Comparison of ENCODE assay signal across 8 mouse cellular contexts in genomic region chr19:46484518-46484917, GRCm38 (mm10). TPM values are rescaled to one million over a fixed set of nuclear protein-coding genes. Genes with fewer than 3 reads are reported as not detected.
DNase-seq lines count a peak whose midpoint lies in the region; ATAC-seq and TF ChIP-seq lines count a peak whose summit lies in the region.

No protein-coding gene starts in this region.

- H3K4me3 ChIP-seq in forebrain, embryonic 15.5 days: no peak overlapping the region
- H3K4me3 ChIP-seq in liver, postnatal 0 days (ENCODE audit: low read depth, low read length): no peak overlapping the region
- H3K4me3 ChIP-seq in stomach, postnatal 0 days (ENCODE audit: low read depth, low read length): no peak overlapping the region

- TF ChIP-seq CTCF in liver, postnatal 0 days (IDR thresholded peaks at IDR 0.05; ENCODE audit: low read depth): no peak
- no peak for TF ChIP-seq CTCF in stomach, postnatal 0 days (IDR thresholded peaks at IDR 0.05; ENCODE audit: low read depth)

- H3K4me2 ChIP-seq in forebrain, embryonic 15.5 days (replicated peaks): no peak overlapping the region
- H3K4me2 ChIP-seq in liver, postnatal 0 days (ENCODE audit: low read depth, low read length): peak overlapping the region; percentile 48
- no peak overlapping the region for H3K4me2 ChIP-seq in stomach, postnatal 0 days (replicated peaks; ENCODE audit: low read depth)

- peaks cover 9% of the 10 kb centered on the region for H3K36me3 ChIP-seq in forebrain, embryonic 15.5 days
- 0 out of 2 replicates have a peak, but pooled peaks cover 2% of the 10 kb centered on the region for H3K36me3 ChIP-seq in liver, postnatal 0 days (replicated peaks; ENCODE audit: insufficient read depth, low read length)
- H3K36me3 ChIP-seq in stomach, postnatal 0 days (ENCODE audit: control insufficient read depth, insufficient read depth, low read length): peaks cover 7% of the 10 kb centered on the region; the same call in 1 of the 2 replicates

- 0 out of 2 replicates have a peak overlapping the region, but pooled peaks have one; percentile 70 for H3K27ac ChIP-seq in forebrain, embryonic 15.5 days (replicated peaks)
- peak overlapping the region; percentile 82 for H3K27ac ChIP-seq in liver, postnatal 0 days (ENCODE audit: low read depth)
- peak overlapping the region; percentile 81 for H3K27ac ChIP-seq in stomach, postnatal 0 days (replicated peaks)

- DNase-seq in layer of hippocampus, postnatal 10 days (ENCODE audit: low spot score in 2 of 2): peak; percentile 58 to 64
- no peak for DNase-seq in layer of hippocampus, adult 18-20 months (ENCODE audit: low spot score in 2 of 2)
- peak; percentile 76 to 77 for DNase-seq in adrenal gland, adult 18-20 months (ENCODE audit: low spot score in 2 of 2)
- peak; percentile 79 to 80 for DNase-seq in heart, postnatal 36 days
- peak; percentile 78 for DNase-seq in liver, postnatal 0 days
- DNase-seq in stomach, postnatal 0 days (ENCODE audit: low spot score): peak; percentile 64
- no peak for DNase-seq in thymus, adult 18-20 months

- no peaks in the 10 kb centered on the region for H3K27me3 ChIP-seq in forebrain, embryonic 15.5 days
- H3K27me3 ChIP-seq in liver, postnatal 0 days (ENCODE audit: insufficient read depth, low read length): no peaks in the 10 kb centered on the region
- no peaks in the 10 kb centered on the region for H3K27me3 ChIP-seq in stomach, postnatal 0 days (ENCODE audit: control insufficient read depth, insufficient read depth, low read length)

- WGBS in forebrain, embryonic 15.5 days: 63% methylated on average over 5 of the region's 5 CpGs
- WGBS in liver, postnatal 0 days (ENCODE audit: insufficient replicate concordance): 48% methylated on average over 5 of the region's 5 CpGs
- WGBS in stomach, postnatal 0 days: 24% methylated on average over 5 of the region's 5 CpGs

- no peak for ATAC-seq in forebrain, embryonic 15.5 days (replicated peaks)
- ATAC-seq in liver, postnatal 0 days: peak; percentile 62
- ATAC-seq in stomach, postnatal 0 days (ENCODE audit: low FRiP score, low TSS enrichment): peak; percentile 16

- no peak overlapping the region for H3K9ac ChIP-seq in forebrain, embryonic 15.5 days (replicated peaks)
- H3K9ac ChIP-seq in liver, postnatal 0 days (replicated peaks): peak overlapping the region; percentile 33
- peak overlapping the region; percentile 31 for H3K9ac ChIP-seq in stomach, postnatal 0 days (ENCODE audit: low read length)

- peaks cover 28% of the 10 kb centered on the region for H3K4me1 ChIP-seq in forebrain, embryonic 15.5 days
- peaks cover 47% of the 10 kb centered on the region for H3K4me1 ChIP-seq in liver, postnatal 0 days (ENCODE audit: insufficient read depth)
- H3K4me1 ChIP-seq in stomach, postnatal 0 days (replicated peaks; ENCODE audit: control insufficient read depth, insufficient read depth): peaks cover 36% of the 10 kb centered on the region

- no peaks in the 10 kb centered on the region for H3K9me3 ChIP-seq in forebrain, embryonic 15.5 days
- H3K9me3 ChIP-seq in liver, postnatal 0 days (ENCODE audit: low read length): no peaks in the 10 kb centered on the region
- H3K9me3 ChIP-seq in stomach, postnatal 0 days (ENCODE audit: control insufficient read depth, low read length): no peaks in the 10 kb centered on the region

- intact Hi-C loops in heart, postnatal 36 days (cut with DNase I): loop anchor here (1.0 to 2.0 kb wide), 2 partner anchors 16 to 24 kb away; no protein-coding TSS in a partner anchor

- no peak for TF ChIP-seq EP300 in liver, postnatal 0 days (IDR thresholded peaks at IDR 0.05; ENCODE audit: low read depth)
- no peak for TF ChIP-seq EP300 in stomach, postnatal 0 days (optimal IDR thresholded peaks at IDR 0.05)

RNA-seq across cellular contexts. Expression of gene Trim8, which starts 17.0 kb away (rescaled TPM):
- 100 to 1,000 TPM; 108 to 111 TPM for total RNA-seq in layer of hippocampus, postnatal 10 days (2021)
- 100 to 1,000 TPM; 110 to 112 TPM for total RNA-seq in layer of hippocampus, adult 18-20 months (2021)
- total RNA-seq in adrenal gland, adult 18-20 months (2021): 10 to 100 TPM; 46.5 to 56.8 TPM
- polyA plus RNA-seq in forebrain, embryonic 15.5 days (2015; fragmentation: Nextera tagmentation; extraction: Ambion mirVana): 28.0 and 29.4 TPM in 2 replicates
- total RNA-seq in heart, postnatal 36 days (2021): 10 to 100 TPM; 38.7 to 40.0 TPM
- polyA plus RNA-seq in liver, postnatal 0 days (2015; fragmentation: Nextera tagmentation; extraction: Ambion mirVana): 7.9 and 9.8 TPM in 2 replicates
- 15.1 and 16.4 TPM in 2 replicates for polyA plus RNA-seq in stomach, postnatal 0 days (2015; fragmentation: Nextera tagmentation; extraction: Ambion mirVana)

Comparison
In these comparisons a context has a peak if more than half of its experiments do, and no peak if none do; other contexts are left out.
1. DNase-seq: peak in layer of hippocampus, postnatal 10 days (2 of 2), adrenal gland, adult 18-20 months (2 of 2), heart, postnatal 36 days (2 of 2), liver, postnatal 0 days (single experiment) and stomach, postnatal 0 days (single experiment); none in layer of hippocampus, adult 18-20 months (0 of 2) and thymus, adult 18-20 months (0 of 2).
2. Peak in every context shown above with its lines, with median percentiles within 50 percentile points of each other: H3K27ac ChIP-seq.